Mouse (Mus musculus) kidney, postnatal 14 days (tissue): ENCODE data around the gene Ppa1.
"Not testable (repeated sequence)": the region's sequence is repeated elsewhere in the genome, so short reads cannot be mapped to it uniquely, and the experiment has no call there.

Experiments used
- DNase-seq: peaks from one replicate; pipeline ENCODE4 v3.0.0; 2022; ENCODE audit warnings: mixed read lengths

Ppa1 gene

DNA sequence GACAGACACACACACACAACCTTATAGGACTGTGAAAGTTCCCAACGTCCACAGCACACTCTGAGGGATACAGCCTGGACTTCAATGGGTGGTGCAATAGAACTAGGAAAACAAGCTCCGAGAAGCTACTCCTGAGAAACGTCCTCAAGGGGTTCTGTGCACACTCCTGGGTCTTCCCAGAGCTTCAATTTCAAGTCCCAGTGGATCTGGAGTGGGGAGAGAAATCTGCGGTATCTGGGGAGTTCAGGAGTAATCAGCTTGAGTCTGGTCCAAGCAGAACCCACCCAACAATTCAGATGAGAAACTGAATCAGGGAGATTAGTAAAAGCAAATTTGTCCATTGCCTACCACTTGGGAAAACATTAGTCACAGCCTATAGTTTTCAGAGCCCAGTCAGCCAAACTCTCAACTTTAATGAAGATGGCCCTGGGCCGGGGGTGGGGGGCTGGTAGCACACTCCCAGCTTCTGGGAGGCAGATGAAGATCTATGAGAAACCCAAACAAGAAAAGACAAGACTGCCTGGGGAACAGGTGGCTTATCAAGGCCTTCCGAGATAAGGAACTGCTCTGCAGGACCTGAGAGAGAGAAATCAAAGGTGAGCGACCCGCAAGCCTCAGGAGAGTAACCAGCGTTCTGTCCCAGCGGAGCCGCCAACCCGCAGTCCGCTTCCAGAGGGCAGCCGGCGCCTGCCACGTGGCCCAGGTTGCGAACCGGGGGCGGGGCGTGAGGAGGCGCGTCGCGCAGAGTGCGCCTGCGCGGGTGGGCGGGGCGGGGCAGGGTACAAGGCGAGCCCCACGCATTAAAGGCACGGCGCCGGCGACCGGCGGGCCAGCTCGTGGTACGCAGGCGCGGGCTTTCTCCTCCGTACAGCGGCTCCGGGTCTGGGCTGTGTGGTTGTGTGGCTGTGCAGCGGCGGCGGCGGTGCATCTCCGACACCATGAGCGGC lies at the start of gene Ppa1:
Gene Ppa1, plus strand, starts transcription at position 763 of the 947 bp plus-strand sequence.
- DNase-seq: peak; percentile 93

- DNase-seq: no peak
These were observed 48.7 kb upstream of the Ppa1 start for GRCm38 (mm10) chr10:61599556-61600114.

GRCm38 (mm10) chr10:61602283-61603033 lies 45.9 kb upstream of the Ppa1 start:
- peak; percentile 68 for DNase-seq

GRCm38 (mm10) chr10:61604376-61605065 lies 43.8 kb upstream of the Ppa1 start:
- DNase-seq: no peak

DNA sequence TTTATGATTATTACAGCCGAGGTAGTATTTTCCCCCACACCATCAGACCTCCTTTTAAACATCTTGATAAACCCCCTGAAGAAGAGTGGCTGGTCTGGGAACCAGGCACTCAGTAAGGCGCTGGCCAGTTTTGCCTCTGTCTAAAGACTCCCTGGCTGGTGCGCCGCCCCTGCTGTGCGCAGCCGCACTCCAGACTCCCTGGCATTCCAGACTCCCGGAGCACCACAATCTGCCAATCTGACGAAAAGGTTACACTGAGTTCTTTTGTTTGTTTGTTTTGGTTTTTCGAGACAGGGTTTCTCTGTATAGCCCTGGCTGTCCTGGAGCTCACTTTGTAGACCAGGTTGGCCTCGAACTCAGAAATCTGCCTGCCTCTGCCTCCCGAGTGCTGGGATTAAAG lies 43.0 kb upstream of the Ppa1 start:
- not testable (repeated sequence) for DNase-seq

DNA sequence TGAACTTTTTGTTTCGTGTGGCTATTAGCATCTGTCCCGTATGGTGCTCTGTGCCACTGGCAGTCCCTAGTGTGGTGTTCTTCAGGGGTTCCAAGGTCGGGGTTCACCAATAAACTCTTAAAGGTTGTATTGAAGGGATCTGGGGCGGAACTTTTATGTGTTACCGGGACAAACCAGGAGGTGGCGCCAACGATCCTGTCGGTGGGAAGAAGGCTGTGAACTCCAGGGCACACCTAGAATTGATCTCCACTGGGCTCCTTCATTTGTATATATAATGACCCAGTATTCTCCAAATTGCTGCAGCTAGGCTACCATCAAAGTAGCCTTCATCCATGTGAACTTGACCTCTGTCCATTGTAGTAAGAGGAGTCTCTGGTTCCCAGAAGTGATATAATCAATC lies 42.5 kb upstream of the Ppa1 start:
- peak; percentile 50 for DNase-seq

DNA sequence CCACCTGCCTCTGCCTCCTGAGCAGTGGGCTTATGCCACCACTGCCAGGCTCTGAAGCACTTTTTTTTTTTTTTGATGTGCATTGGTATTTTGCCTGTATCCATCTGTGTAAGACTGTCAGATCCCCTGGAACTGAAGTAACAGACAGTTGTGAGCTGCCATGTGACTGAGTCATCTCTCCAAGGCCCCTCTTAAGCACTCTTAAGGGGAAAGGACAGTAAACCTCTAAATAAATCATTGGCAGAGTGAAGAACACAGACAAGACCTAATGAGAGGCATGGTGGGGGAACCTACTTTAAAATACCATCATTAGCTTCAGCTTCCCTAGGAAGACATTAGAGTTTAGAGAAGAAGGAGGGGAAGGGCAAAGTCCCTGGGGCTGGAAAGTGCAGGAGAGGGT lies 40.1 kb upstream of the Ppa1 start:
- no peak for DNase-seq

GRCm38 (mm10) chr10:61610650-61611235 lies 37.6 kb upstream of the Ppa1 start:
- DNase-seq: peak; percentile 36

- no peak for DNase-seq
These were observed 34.0 kb upstream of the Ppa1 start for GRCm38 (mm10) chr10:61614311-61614710.

GRCm38 (mm10) chr10:61618528-61618927 lies 29.8 kb upstream of the Ppa1 start:
- no peak for DNase-seq

GRCm38 (mm10) chr10:61621681-61622080 lies 26.7 kb upstream of the Ppa1 start:
- DNase-seq: no peak

DNA sequence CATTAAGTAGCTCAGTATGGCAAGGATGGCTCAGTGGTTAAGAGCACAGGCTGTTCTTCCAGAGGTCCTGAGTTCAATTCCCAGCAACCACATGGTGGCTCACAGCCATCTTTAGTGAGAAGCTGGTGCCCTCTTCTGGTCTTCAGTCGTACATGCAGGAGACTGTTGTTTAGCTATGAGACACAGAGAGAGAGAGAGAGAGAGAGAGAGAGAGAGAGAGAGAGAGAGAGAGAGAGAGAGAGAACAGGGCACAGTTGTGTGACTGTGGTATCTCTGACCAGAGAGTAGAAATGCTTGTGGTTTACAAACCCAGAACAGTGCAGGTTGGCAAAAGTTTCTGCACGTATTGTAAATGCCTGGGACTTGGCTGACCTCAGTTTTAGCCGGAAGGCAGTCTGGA lies 24.5 kb upstream of the Ppa1 start:
- not testable (repeated sequence) for DNase-seq

DNA sequence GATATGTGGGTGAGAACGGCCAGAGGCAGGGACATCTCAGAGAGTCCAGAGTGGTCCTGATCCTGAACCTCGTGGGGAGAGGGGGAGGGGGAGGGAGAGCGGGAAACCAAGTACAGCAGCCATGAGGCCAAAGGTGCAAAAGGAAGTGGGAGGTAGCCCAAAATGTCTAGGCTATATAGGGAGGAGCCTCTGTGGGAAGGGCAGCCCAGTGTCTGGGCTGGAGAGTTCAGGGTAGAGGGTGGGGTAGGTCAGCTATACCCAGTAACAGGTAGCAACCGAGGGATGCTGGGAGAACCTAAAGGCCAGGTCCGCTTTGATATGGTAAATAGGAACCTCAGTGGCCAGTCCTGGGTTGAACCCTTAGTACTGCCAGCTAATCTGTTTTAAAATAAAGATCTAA lies 23.6 kb upstream of the Ppa1 start:
- no peak for DNase-seq

DNA sequence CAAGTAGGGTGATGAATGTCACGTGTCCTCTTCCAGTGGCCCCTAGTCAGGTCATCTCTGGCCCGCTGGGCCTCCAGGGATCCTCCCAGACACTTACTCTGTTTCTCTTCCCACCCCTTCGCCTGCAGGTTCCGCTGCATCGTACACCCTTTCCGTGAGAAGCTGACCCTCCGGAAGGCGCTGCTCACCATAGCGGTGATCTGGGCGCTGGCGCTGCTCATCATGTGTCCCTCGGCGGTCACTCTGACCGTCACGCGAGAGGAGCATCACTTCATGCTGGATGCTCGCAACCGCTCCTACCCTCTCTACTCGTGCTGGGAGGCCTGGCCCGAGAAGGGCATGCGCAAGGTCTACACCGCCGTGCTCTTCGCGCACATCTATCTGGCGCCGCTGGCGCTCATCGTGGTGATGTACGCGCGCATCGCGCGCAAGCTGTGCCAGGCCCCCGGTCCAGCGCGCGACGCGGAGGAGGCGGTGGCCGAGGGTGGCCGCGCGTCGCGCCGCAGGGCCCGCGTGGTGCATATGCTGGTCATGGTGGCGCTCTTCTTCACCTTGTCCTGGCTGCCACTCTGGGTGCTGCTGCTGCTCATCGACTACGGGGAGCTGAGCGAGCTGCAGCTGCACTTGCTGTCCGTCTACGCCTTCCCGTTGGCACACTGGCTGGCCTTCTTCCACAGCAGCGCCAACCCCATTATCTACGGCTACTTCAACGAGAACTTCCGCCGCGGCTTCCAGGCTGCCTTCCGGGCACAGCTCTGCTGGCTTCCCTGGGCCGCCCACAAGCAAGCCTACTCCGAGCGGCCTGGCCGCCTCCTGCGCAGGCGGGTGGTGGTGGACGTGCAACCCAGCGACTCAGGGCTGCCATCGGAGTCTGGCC lies 22.7 kb upstream of the Ppa1 start:
- DNase-seq: peak; percentile 7

DNA sequence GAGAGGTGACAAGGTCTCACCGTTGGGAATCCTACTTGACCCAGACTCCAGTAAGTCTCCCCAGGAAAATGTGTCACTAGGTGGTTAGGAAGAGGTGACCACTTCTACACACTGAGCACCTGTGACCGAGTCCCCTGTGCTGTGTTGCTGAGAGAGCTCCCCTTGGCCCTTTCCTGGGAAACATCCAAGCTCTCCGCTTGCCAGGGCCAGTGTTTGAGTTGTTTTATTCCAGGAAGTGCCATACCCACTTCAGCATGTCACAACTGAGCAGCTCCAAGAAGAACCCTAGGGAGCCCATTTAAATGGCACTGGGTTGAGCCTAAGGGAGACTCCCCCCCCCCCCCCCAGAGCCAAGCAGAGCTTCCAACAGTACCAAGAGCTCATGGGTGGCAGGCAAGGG lies 21.8 kb upstream of the Ppa1 start:
- peak; percentile 9 for DNase-seq

GRCm38 (mm10) chr10:61627195-61627937 lies 21.0 kb upstream of the Ppa1 start:
- DNase-seq: peak; percentile 24

DNA sequence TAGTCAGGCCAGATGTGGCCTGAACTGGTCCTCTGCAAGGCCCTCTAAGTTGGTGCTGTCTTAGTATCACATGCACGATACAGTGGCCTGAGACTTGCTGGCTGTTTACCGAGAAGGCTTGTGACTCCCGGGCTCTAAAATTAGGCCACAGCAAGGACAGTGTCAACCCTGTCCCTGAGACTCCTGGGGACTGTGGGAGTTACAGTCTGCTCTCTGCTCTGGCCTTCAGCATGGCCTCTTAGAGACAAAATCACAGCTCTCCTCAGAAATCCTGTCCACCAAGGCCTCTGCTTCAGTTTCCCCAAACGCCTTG lies 20.5 kb upstream of the Ppa1 start:
- no peak for DNase-seq

DNA sequence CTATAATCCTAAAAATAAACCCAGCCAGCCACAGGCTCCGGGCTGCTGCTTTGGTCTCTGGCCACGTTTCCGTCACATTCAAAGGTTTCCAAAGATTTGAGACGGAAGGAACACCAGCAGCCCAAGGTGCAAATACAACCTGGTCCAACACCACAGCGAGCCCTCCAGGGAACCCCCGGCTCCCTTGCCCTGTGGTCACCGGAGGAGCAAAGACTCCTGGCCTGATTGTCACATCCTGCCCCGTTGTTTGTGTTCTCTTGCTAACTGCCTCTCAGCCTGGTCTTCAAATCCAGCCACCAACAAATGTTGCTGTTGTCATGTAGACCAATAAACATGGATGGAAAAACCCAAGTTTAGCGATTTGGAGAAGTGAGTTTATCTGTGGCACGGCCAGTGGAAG lies 15.9 kb upstream of the Ppa1 start:
- DNase-seq: no peak

- no peak for DNase-seq
These were observed 11.3 kb upstream of the Ppa1 start for GRCm38 (mm10) chr10:61637055-61637454.

- no peak for DNase-seq
These were observed 8.0 kb upstream of the Ppa1 start for GRCm38 (mm10) chr10:61640363-61640762.

DNA sequence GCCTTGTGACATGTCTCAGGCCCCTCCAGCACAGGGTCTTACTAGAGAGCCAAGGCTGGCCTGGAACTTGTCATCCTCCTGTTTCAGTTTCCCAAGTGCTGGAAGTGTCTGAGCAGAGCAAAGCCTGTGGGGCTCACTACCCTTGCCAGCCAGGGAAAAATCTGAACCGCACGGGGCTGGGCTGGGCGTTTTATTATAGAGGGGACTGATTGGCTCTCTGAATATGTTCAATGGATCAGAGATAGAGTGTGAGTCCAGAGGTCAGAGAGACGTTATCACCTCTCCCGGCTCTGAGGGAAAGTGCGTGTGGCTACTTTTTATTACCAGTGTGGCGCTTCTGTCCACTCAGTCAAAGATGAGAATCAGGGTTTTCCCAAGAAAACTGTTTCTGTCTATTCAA lies 1.8 kb upstream of the Ppa1 start:
- DNase-seq: no peak
